Mouse (Mus musculus): Measurements from ENCODE around the gene Nup210. TPM values are rescaled to one million over a fixed set of nuclear protein-coding genes. Genes with fewer than 3 reads are reported as not detected.

Nup210 gene
- total and polyA plus RNA-seq, 3 experiments: 46.3 to 394 (median 71.5) TPM

- no peaks in the 10 kb centered on the region for H3K79me2 ChIP-seq (ENCODE audit: control insufficient read depth, insufficient read depth, low read length, poor library complexity)
- no peaks in the 10 kb centered on the region for H3K27me3 ChIP-seq (ENCODE audit: control insufficient read depth in 1 of 2, insufficient read depth in 2 of 2, low read length in 2 of 2)
- H3K36me3 ChIP-seq (ENCODE audit: control insufficient read depth in 1 of 2, insufficient read depth in 2 of 2, low read length in 2 of 2): peaks cover 12 to 17% of the 10 kb centered on the region in 2 experiments
- TF ChIP-seq POLR2AphosphoS5 (IDR thresholded peaks at IDR 0.05; ENCODE audit: borderline replicate concordance, low read depth, low read length) (no peak), ELF1 (IDR thresholded peaks at IDR 0.05; ENCODE audit: low read depth, low read length) (no peak), SIN3A (IDR thresholded peaks at IDR 0.05; ENCODE audit: low read length) (no peak), E2F4 (IDR thresholded peaks at IDR 0.05; ENCODE audit: borderline replicate concordance, low read depth, low read length) (no peak)
- H3K9ac ChIP-seq (ENCODE audit: control insufficient read depth, low read depth, low read length, poor library complexity, severe bottlenecking): no peak overlapping the region
- no peak overlapping the region for H3K4me3 ChIP-seq (ENCODE audit: control insufficient read depth in 1 of 2, insufficient read depth in 1 of 2, low read depth in 2 of 2, low read length in 2 of 2)
- peaks cover 3 to 7% of the 10 kb centered on the region in 2 experiments; a peak in 2 of 4 replicates for H3K4me1 ChIP-seq (ENCODE audit: control insufficient read depth in 1 of 2, insufficient read depth in 2 of 2, low read length in 2 of 2)
- DNase-seq (ENCODE audit: low read depth, low spot score): no peak
- no peak overlapping the region for H3K27ac ChIP-seq (ENCODE audit: control insufficient read depth, low read depth, low read length)
- H3K9me3 ChIP-seq (replicated peaks; ENCODE audit: insufficient read depth, low read length): no peaks in the 10 kb centered on the region
Observed at GRCm38 (mm10) chr6:91046184-91046583, 70.4 kb downstream of the Nup210 start.

- H3K27ac ChIP-seq (ENCODE audit: control insufficient read depth, low read depth, low read length): no peak overlapping the region
- H3K4me1 ChIP-seq (ENCODE audit: control insufficient read depth in 1 of 2, insufficient read depth in 2 of 2, low read length in 2 of 2): peaks cover 3 to 7% of the 10 kb centered on the region in 2 experiments; a peak in 2 of 4 replicates
- H3K9me3 ChIP-seq (replicated peaks; ENCODE audit: insufficient read depth, low read length): no peaks in the 10 kb centered on the region
- H3K79me2 ChIP-seq (ENCODE audit: control insufficient read depth, insufficient read depth, low read length, poor library complexity): no peaks in the 10 kb centered on the region
- no peak overlapping the region for H3K4me3 ChIP-seq (ENCODE audit: control insufficient read depth in 1 of 2, insufficient read depth in 1 of 2, low read depth in 2 of 2, low read length in 2 of 2)
- H3K9ac ChIP-seq (ENCODE audit: control insufficient read depth, low read depth, low read length, poor library complexity, severe bottlenecking): no peak overlapping the region
- no peak for TF ChIP-seq USF2 (IDR thresholded peaks at IDR 0.05; ENCODE audit: borderline replicate concordance in 1 of 2, insufficient read depth in 1 of 2, low read depth in 1 of 2, low read length in 2 of 2)
- TF ChIP-seq GABPA (IDR thresholded peaks at IDR 0.05; ENCODE audit: low read depth, low read length): no peak
- no peak for DNase-seq (ENCODE audit: low read depth, low spot score)
- H3K36me3 ChIP-seq (ENCODE audit: control insufficient read depth in 1 of 2, insufficient read depth in 2 of 2, low read length in 2 of 2): peaks cover 12 to 17% of the 10 kb centered on the region in 2 experiments
- H3K27me3 ChIP-seq (ENCODE audit: control insufficient read depth in 1 of 2, insufficient read depth in 2 of 2, low read length in 2 of 2): no peaks in the 10 kb centered on the region
Observed at GRCm38 (mm10) chr6:91044628-91045331, 71.8 kb downstream of the Nup210 start.

- H3K36me3 ChIP-seq (ENCODE audit: control insufficient read depth in 1 of 2, insufficient read depth in 2 of 2, low read length in 2 of 2): peaks cover 0 to 17% of the 10 kb centered on the region in 2 experiments; a peak in 2 of 4 replicates
- no peaks in the 10 kb centered on the region for H3K27me3 ChIP-seq (ENCODE audit: control insufficient read depth in 1 of 2, insufficient read depth in 2 of 2, low read length in 2 of 2)
- H3K4me3 ChIP-seq (ENCODE audit: control insufficient read depth in 1 of 2, insufficient read depth in 1 of 2, low read depth in 2 of 2, low read length in 2 of 2): no peak overlapping the region
- H3K9me3 ChIP-seq (replicated peaks; ENCODE audit: insufficient read depth, low read length): no peaks in the 10 kb centered on the region
- no peak for DNase-seq (ENCODE audit: low read depth, low spot score)
- H3K9ac ChIP-seq (ENCODE audit: control insufficient read depth, low read depth, low read length, poor library complexity, severe bottlenecking): no peak overlapping the region
- H3K4me1 ChIP-seq (ENCODE audit: control insufficient read depth in 1 of 2, insufficient read depth in 2 of 2, low read length in 2 of 2): no peaks in the 10 kb centered on the region
- H3K79me2 ChIP-seq (ENCODE audit: control insufficient read depth, insufficient read depth, low read length, poor library complexity): no peaks in the 10 kb centered on the region
- no peak overlapping the region for H3K27ac ChIP-seq (ENCODE audit: control insufficient read depth, low read depth, low read length)
- TF ChIP-seq MYC (IDR thresholded peaks at IDR 0.05; ENCODE audit: low read depth, low read length): no peak
Observed at GRCm38 (mm10) chr6:91041287-91041686, 75.3 kb downstream of the Nup210 start.
